Comparison of ENCODE assay signal across 23 mouse cellular contexts in genomic region chr8:81027991-81028390, GRCm38 (mm10). TPM values are rescaled to one million over a fixed set of nuclear protein-coding genes. Genes with fewer than 3 reads are reported as not detected.
A peak's percentile ranks its signal among the peaks of the same experiment; 100 is the strongest.
DNase-seq lines count a peak whose midpoint lies in the region; ATAC-seq and TF ChIP-seq lines count a peak whose summit lies in the region.
"Had no signal": no experiment of that assay in that cellular context is flagged by ENCODE, and none has a peak within 500 bp of the region (broad histone marks: within the 10 kb centered on the region; RNA-seq: fewer than 3 reads in every experiment).

No protein-coding gene starts in this region.

- TF ChIP-seq CTCF in layer of hippocampus, adult 2 months (conservative IDR thresholded peaks at IDR 0.05): no peak

- H3K27ac ChIP-seq in forebrain, embryonic 16.5 days (ENCODE audit: low read length): no peak overlapping the region
- no peak overlapping the region for H3K27ac ChIP-seq in forebrain, embryonic 11.5 days (ENCODE audit: low read depth, low read length)
- H3K27ac ChIP-seq in layer of hippocampus, adult 2 months: no peak overlapping the region
- H3K27ac ChIP-seq: embryonic facial prominence, embryonic 12.5 days; embryonic facial prominence, embryonic 15.5 days; heart, adult 2 months; heart, embryonic 10.5 days; hindbrain, embryonic 12.5 days; hindbrain, embryonic 15.5 days had no signal

- no peak overlapping the region for H3K9ac ChIP-seq in forebrain, embryonic 16.5 days (replicated peaks; ENCODE audit: low read depth, low read length)
- no peak overlapping the region for H3K9ac ChIP-seq in forebrain, embryonic 11.5 days (ENCODE audit: low read length)
- H3K9ac ChIP-seq: embryonic facial prominence, embryonic 12.5 days; embryonic facial prominence, embryonic 15.5 days; hindbrain, embryonic 12.5 days; hindbrain, embryonic 15.5 days had no signal

- H3K27me3 ChIP-seq in forebrain, embryonic 16.5 days (replicated peaks; ENCODE audit: control insufficient read depth, insufficient read depth, low read length): no peaks in the 10 kb centered on the region
- H3K27me3 ChIP-seq in forebrain, embryonic 11.5 days (ENCODE audit: control insufficient read depth, insufficient read depth, low read length): no peaks in the 10 kb centered on the region
- H3K27me3 ChIP-seq: embryonic facial prominence, embryonic 12.5 days; embryonic facial prominence, embryonic 15.5 days; hindbrain, embryonic 12.5 days; hindbrain, embryonic 15.5 days; Patski had no signal

- ATAC-seq in forebrain, embryonic 16.5 days: peak; percentile 79
- no peak for ATAC-seq in forebrain, embryonic 11.5 days (replicated peaks; ENCODE audit: low FRiP score)
- ATAC-seq: intestine, postnatal 0 days; Patski had no signal

- no peak overlapping the region for H3K4me2 ChIP-seq in forebrain, embryonic 16.5 days (ENCODE audit: low read length)
- H3K4me2 ChIP-seq in forebrain, embryonic 11.5 days (ENCODE audit: low read depth, low read length, severe bottlenecking): no peak overlapping the region
- H3K4me2 ChIP-seq: embryonic facial prominence, embryonic 12.5 days; embryonic facial prominence, embryonic 15.5 days; hindbrain, embryonic 12.5 days; hindbrain, embryonic 15.5 days had no signal

- 41% methylated on average over 2 of the region's 2 CpGs for WGBS in forebrain, embryonic 16.5 days
- 66% methylated on average over 2 of the region's 2 CpGs for WGBS in forebrain, embryonic 11.5 days

- peak; percentile 8 to 16 for DNase-seq in cerebellum, postnatal 10 days
- no peak for DNase-seq in cerebellum, adult 8-10 months
- DNase-seq in forebrain, embryonic 11.5 days (ENCODE audit: low spot score): no peak
- DNase-seq in layer of hippocampus, postnatal 14 days (ENCODE audit: low spot score in 2 of 2): peak; percentile 24 to 60
- DNase-seq in layer of hippocampus, adult 2 months (ENCODE audit: low spot score in 2 of 2): no peak
- peak; percentile 14 for DNase-seq in NIH3T3 (ENCODE audit: low read depth)
- no peak for DNase-seq in urinary bladder, adult 18-20 months (ENCODE audit: low spot score in 2 of 2)
- DNase-seq: adrenal gland, postnatal 10 days; adrenal gland, postnatal 36 days; cerebellum, adult 11-12 months; cerebellum, adult 9-10 months; cerebellum, postnatal 25 days; gastrocnemius, postnatal 10 days; gastrocnemius, postnatal 36 days; heart, adult 2 months had no signal

- no peak overlapping the region for H3K4me3 ChIP-seq in forebrain, embryonic 16.5 days (replicated peaks; ENCODE audit: low read length)
- no peak overlapping the region for H3K4me3 ChIP-seq in forebrain, embryonic 11.5 days (ENCODE audit: low read depth, low read length)
- H3K4me3 ChIP-seq in layer of hippocampus, adult 2 months: no peak overlapping the region
- H3K4me3 ChIP-seq: embryonic facial prominence, embryonic 12.5 days; embryonic facial prominence, embryonic 15.5 days; heart, adult 2 months; heart, embryonic 10.5 days; hindbrain, embryonic 12.5 days; hindbrain, embryonic 15.5 days had no signal

- H3K4me1 ChIP-seq in forebrain, embryonic 16.5 days (replicated peaks; ENCODE audit: control insufficient read depth, insufficient read depth, low read length): no peaks in the 10 kb centered on the region
- H3K4me1 ChIP-seq in forebrain, embryonic 11.5 days (replicated peaks; ENCODE audit: control insufficient read depth, insufficient read depth, low read length): no peaks in the 10 kb centered on the region
- H3K4me1 ChIP-seq: embryonic facial prominence, embryonic 12.5 days; embryonic facial prominence, embryonic 15.5 days; heart, embryonic 10.5 days; hindbrain, embryonic 12.5 days; hindbrain, embryonic 15.5 days had no signal

- H3K36me3 ChIP-seq in forebrain, embryonic 16.5 days (ENCODE audit: control insufficient read depth, insufficient read depth): no peaks in the 10 kb centered on the region
- H3K36me3 ChIP-seq in forebrain, embryonic 11.5 days (ENCODE audit: control insufficient read depth, insufficient read depth, low read length): no peaks in the 10 kb centered on the region
- H3K36me3 ChIP-seq: embryonic facial prominence, embryonic 12.5 days; embryonic facial prominence, embryonic 15.5 days; heart, embryonic 10.5 days; hindbrain, embryonic 12.5 days; hindbrain, embryonic 15.5 days had no signal

- H3K9me3 ChIP-seq in forebrain, embryonic 16.5 days (ENCODE audit: control insufficient read depth, low read length): peaks cover 3% of the 10 kb centered on the region; the same call in 1 of the 2 replicates
- H3K9me3 ChIP-seq in forebrain, embryonic 11.5 days (ENCODE audit: control insufficient read depth, low read length): peaks cover 2% of the 10 kb centered on the region; the same call in 1 of the 2 replicates

RNA-seq across cellular contexts. Expression of gene Usp38, which starts 13.3 kb away (rescaled TPM):
- polyA plus RNA-seq in forebrain, embryonic 16.5 days (2015; fragmentation: Nextera tagmentation; extraction: Ambion mirVana): 21.4 and 24.6 TPM in 2 replicates
- polyA plus RNA-seq in forebrain, embryonic 11.5 days (2014; fragmentation: Nextera tagmentation; extraction: Ambion mirVana): 32.1 and 32.7 TPM in 2 replicates
- total RNA-seq in layer of hippocampus, postnatal 14 days (2021): 10 to 100 TPM; 25.2 to 26.6 TPM
- total RNA-seq in layer of hippocampus, adult 2 months (2021): 10 to 100 TPM; 23.3 to 26.0 TPM

Comparison
In these comparisons a context has a peak if more than half of its experiments do, and no peak if none do; other contexts are left out.
1. DNase-seq: peak in cerebellum, postnatal 10 days (2 of 2), layer of hippocampus, postnatal 14 days (2 of 2) and NIH3T3 (single experiment); none in cerebellum, adult 8-10 months (single experiment), forebrain, embryonic 11.5 days (single experiment), layer of hippocampus, adult 2 months (0 of 2) and urinary bladder, adult 18-20 months (0 of 2).